Mouse (Mus musculus): Measurements from ENCODE around the gene Zc3h7b.

The Zc3h7b gene

DNA sequence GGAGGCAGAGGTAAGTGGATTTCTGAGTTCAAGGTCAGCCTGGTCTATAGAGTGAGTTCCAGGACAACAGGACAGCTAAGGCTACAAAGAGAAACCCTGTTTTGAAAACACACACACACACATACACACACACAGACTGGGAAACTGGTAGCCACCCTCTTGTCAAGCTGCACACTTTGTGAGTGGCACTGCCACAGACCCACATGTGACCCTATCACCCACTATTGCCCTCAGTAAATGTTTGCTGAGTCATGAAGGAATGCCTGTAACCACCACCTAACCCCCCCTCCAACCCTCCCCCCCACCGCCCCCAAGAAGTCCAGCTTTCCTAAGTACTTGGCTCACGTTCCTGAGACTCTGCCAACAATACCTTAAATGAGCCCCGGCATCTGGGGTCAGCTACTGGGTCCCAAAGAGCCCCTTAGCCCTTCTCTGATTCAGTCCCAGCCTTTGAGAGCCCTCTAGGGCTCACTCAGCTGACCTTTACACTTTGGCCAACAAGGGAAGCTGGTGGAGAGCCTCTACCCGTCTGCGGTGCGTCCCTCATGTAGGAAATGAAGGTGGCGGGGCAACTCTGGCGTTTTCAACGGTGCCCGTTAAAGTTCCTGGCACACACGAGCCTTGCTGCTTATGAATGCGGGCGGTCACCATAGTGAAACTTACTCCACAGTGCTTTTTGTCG, 93.8 kb downstream of the Zc3h7b start:
- no peak for ATAC-seq (ENCODE audit: insufficient number of reproducible peaks, low FRiP score, low TSS enrichment)

DNA sequence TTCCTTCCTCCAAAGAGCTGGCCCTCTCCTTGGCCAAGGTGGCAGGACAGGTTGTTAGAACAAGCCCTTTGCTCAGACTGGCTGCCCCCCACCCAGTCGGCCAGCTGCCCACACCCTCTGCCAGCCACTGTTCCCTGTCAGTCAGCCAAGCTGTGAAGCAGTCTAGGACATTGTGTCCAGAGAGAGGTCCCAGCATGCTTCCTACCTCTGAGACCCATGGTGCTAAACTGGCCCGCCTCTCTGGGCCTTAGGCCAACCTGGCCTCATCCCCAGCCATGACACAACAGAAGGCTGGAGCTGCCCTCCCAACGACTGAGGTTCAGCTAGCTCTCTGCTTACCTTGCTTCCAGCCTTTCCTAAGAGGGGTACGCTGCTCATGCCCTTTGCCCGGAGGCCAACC, 94.8 kb downstream of the Zc3h7b start:
- peak; percentile 84 for ATAC-seq (ENCODE audit: insufficient number of reproducible peaks, low FRiP score, low TSS enrichment)

DNA sequence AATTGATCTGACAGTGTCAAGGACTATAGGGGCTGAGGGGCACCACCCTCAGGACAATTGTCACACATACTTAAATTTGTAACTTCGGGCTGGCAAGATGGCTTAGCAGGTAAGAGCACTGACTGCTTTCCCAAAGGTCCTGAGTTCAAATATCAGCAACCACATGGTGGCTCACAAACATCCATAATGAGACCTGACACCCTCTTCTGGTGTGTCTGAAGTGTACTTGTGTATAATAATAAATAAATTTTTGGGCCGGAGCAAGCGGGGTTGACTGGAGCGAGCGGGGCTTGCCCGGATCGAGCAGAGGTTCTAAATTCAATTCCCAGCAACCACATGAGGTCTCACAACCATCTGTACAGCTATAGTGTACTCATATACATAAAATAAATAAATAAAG, 95.4 kb downstream of the Zc3h7b start:
- ATAC-seq (ENCODE audit: insufficient number of reproducible peaks, low FRiP score, low TSS enrichment) = no peak

DNA sequence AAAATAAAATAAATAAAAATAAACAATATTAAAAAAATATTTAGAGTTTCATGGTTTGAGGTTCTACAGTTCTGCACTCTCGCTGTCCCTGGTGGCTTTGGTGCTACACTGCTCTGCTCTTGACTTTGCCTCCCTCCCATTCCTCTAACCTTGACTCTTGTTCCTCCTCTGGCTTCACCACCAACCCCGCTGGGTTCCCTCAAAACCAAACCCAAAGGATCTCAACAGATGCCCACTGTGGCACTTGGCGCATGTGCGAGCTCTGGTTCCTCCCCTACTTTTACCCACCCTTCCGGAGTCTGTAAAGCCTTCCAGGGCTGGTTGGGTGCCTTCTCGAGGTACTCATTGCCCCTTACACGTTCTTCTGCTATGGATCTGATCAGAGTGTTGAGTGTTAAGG, 97.4 kb downstream of the Zc3h7b start:
- ATAC-seq (ENCODE audit: insufficient number of reproducible peaks, low FRiP score, low TSS enrichment) = no peak

DNA sequence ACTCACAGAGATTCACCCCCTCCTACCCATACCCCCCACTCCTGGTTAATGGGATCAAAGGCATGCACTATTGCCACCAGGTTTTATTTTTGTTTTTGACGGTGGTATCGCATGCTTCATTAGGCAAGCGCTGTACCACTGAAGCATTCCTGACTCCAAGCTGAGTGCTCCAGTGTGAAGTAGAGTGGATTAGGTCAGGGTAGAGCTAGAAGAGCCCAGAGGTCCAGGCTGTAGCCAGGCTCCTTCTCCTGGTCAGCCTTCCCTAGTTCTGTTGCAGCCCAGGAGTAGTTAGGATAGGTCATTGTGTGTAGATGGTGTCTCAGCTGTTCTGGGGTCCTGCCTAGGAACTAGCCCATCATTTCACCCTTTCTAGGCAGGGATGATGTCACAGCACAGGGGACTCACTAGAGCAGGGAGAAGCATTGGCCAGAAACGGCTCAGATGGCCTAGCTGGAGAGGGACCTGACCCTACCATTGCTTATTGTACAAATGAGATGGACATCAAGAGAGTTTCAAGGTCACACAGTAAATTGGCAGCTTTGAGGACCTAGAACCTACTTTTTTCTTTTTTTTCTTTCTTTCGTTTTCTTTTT, 100.3 kb downstream of the Zc3h7b start:
- no peak for ATAC-seq (ENCODE audit: insufficient number of reproducible peaks, low FRiP score, low TSS enrichment)

DNA sequence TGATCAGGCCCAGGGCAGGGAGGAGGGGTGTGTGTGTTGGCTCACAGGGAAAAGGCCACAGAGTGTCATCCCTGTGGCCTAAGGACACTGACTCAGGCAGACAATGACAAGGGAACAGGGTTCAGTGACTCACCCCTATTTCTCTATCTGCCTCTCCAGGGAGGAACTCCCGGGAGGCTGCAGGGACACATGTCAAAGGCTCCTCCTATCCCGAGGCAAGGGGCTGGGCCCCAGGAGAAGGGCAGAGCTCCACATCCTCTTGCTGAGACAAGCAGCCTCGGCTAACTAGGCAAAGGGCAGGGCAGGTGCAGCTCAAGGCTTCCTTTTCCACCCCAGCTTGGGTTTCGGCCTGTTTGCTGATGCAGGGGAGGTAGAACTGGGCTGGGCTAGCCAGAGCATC, 100.9 kb downstream of the Zc3h7b start:
- no peak for ATAC-seq (ENCODE audit: insufficient number of reproducible peaks, low FRiP score, low TSS enrichment)
